Mouse (Mus musculus) MEL (cell line): ENCODE measurements around the gene Cadps2.

ENCODE experiments used
- CTCF ChIP-seq, 3 experiments: IDR thresholded peaks in 2 of 3; conservative IDR thresholded peaks in 1 of 3; 2 replicates each; pipeline ENCODE4 v1.5.1; 2011 to 2012; ENCODE audit warnings: low read length in 3 of 3, low read depth in 2 of 3, mild to moderate bottlenecking in 2 of 3, improper control_type of control experiment in 1 of 3, inconsistent platforms in 1 of 3, mixed read lengths in 1 of 3, moderate library complexity in 1 of 3; ENCODE audit not compliant: control insufficient read depth in 1 of 3, insufficient read depth in 1 of 3, poor library complexity in 1 of 3, severe bottlenecking in 1 of 3
- EP300 ChIP-seq, 2 experiments: IDR thresholded peaks; 2 replicates each; pipeline ENCODE4 v1.6.1; 2011; ENCODE audit warnings: improper control_type of control experiment in 2 of 2, low read length in 2 of 2, low read depth in 1 of 2, mild to moderate bottlenecking in 1 of 2
- JUND ChIP-seq: IDR thresholded peaks from 2 replicates; pipeline ENCODE4 v1.6.1; 2011; ENCODE audit warnings: low read depth, mild to moderate bottlenecking, improper control_type of control experiment, low read length
- KAT2A ChIP-seq: conservative IDR thresholded peaks from 2 replicates; pipeline ENCODE4 v1.6.1; 2012; ENCODE audit warnings: low read depth, low read length, improper control_type of control experiment, inconsistent platforms
- MXI1 ChIP-seq: IDR thresholded peaks from 2 replicates; pipeline ENCODE4 v1.6.1; 2011; ENCODE audit warnings: mild to moderate bottlenecking, low read depth, low read length, improper control_type of control experiment
- RAD21 ChIP-seq: IDR thresholded peaks from 2 replicates; pipeline ENCODE4 v1.6.1; 2011; ENCODE audit warnings: mild to moderate bottlenecking, low read depth, low read length, improper control_type of control experiment
- RCOR1 ChIP-seq: IDR thresholded peaks from 2 replicates; pipeline ENCODE4 v1.6.1; 2012; ENCODE audit warnings: low read depth, mild to moderate bottlenecking, inconsistent platforms, low read length, improper control_type of control experiment
- SIN3A ChIP-seq: IDR thresholded peaks from 2 replicates; pipeline ENCODE4 v1.6.1; 2012; ENCODE audit warnings: low read length, improper control_type of control experiment, inconsistent platforms
- SMC3 ChIP-seq: IDR thresholded peaks from 2 replicates; pipeline ENCODE4 v1.6.1; 2011; ENCODE audit warnings: low read depth, low read length, improper control_type of control experiment
- TCF12 ChIP-seq: IDR thresholded peaks from 2 replicates; pipeline ENCODE4 v1.6.1; 2014; ENCODE audit warnings: low read depth, mild to moderate bottlenecking, inconsistent platforms, low read length, improper control_type of control experiment, moderate library complexity
- USF1 ChIP-seq: IDR thresholded peaks from 2 replicates; pipeline ENCODE4 v1.6.1; 2014; ENCODE audit warnings: low read depth, mild to moderate bottlenecking, inconsistent platforms, low read length, improper control_type of control experiment, moderate library complexity

DNA sequence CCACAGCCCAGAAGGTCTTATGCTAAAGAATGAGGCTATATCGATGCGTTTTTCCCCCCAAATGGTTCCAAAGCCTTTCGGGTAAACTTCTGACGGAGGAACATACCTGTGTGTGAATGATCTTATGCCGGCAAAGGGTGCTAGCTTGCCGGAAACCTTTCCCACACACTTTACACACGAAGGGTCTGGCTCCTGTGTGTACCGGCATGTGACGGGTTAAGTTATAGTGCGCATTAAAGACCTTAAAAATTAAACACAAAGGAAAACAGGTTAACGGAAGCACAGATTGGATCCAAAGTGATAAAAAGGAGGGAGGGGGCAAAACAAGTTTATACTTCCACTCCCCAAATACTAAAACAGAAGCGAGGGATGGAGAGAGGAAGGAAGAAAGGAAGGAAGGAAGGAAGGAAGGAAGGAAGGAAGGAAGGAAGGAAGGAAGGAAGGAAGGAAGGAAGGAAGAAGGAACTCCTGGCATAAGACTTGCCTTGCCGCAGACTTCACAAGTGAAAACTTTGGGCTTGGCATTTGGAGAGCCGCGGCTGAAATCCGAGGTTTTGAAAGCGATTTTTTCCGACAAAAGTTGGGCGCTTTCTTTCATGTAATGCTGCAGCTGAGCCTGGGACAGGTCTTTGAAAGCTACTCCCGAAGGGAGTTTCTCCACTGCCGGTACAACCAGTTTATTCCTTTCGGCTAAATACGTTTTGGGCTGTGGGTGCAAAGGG is 592.3 kb downstream of the Cadps2 start:
- TF ChIP-seq SMC3, result no peak
- TF ChIP-seq CTCF (IDR thresholded peaks at IDR 0.05 in 2 of 3, conservative IDR thresholded peaks at IDR 0.05 in 1 of 3; ENCODE audit: control insufficient read depth in 1 of 3, insufficient read depth in 1 of 3, low read depth in 2 of 3, low read length in 3 of 3, poor library complexity in 1 of 3, severe bottlenecking in 1 of 3), result no peak
- no peak for TF ChIP-seq RCOR1
- no peak for TF ChIP-seq MXI1
- TF ChIP-seq TCF12, result no peak
- no peak for TF ChIP-seq RAD21
- no peak for TF ChIP-seq JUND
- no peak for TF ChIP-seq SIN3A
- no peak for TF ChIP-seq EP300 (IDR thresholded peaks at IDR 0.05; ENCODE audit: low read depth in 1 of 2, low read length in 2 of 2)
- TF ChIP-seq USF1, result no peak
- no peak for TF ChIP-seq KAT2A
